Mouse (Mus musculus): ENCODE data around the gene Foxp2.

GRCm38 (mm10) chr6:15378261-15378660 is 477.1 kb downstream of the Foxp2 start:
- no peak for TF ChIP-seq GATA1 (IDR thresholded peaks at IDR 0.05; ENCODE audit: low read length)
- no peak for TF ChIP-seq TAL1 (IDR thresholded peaks at IDR 0.05; ENCODE audit: low read length)

Data from erythroblast, embryonic 14.5 days (primary cell).